Mouse (Mus musculus): Measurements from ENCODE around the gene Jun. TPM values are rescaled to one million over a fixed set of nuclear protein-coding genes. Genes with fewer than 3 reads are reported as not detected.

The Jun gene
- polyA plus RNA-seq (2015; fragmentation: Nextera tagmentation; extraction: Ambion mirVana): 5.9 and 7.6 TPM in 2 replicates

GRCm38 (mm10) chr4:95052025-95052899 is at the start of gene Jun:
Jun (minus strand) TSS chr4:95052222.
- peak; percentile 82 for ATAC-seq (ENCODE audit: insufficient read depth)
- H3K4me1 ChIP-seq (replicated peaks): peaks cover 24% of the 10 kb centered on the region
- H3K27ac ChIP-seq (replicated peaks): peak within 1 kb of the TSS; percentile 86
- WGBS (ENCODE audit: insufficient replicate concordance): under 1% methylated on average over 67 of the region's 68 CpGs
- H3K36me3 ChIP-seq (replicated peaks): no peaks in the 10 kb centered on the region
- peak within 1 kb of the TSS; percentile 66 for H3K9ac ChIP-seq
- H3K9me3 ChIP-seq (replicated peaks): no peaks in the 10 kb centered on the region
- peaks cover 76% of the 10 kb centered on the region for H3K27me3 ChIP-seq
- peak within 1 kb of the TSS; percentile 62 for H3K4me3 ChIP-seq (replicated peaks)
- H3K4me2 ChIP-seq: peak within 1 kb of the TSS; percentile 82

- WGBS (ENCODE audit: insufficient replicate concordance): 66% methylated on average over 7 of the region's 7 CpGs
- H3K9me3 ChIP-seq (replicated peaks): no peaks in the 10 kb centered on the region
- no peak for ATAC-seq (ENCODE audit: insufficient read depth)
- no peak overlapping the region for H3K4me3 ChIP-seq (replicated peaks)
- no peak overlapping the region for H3K4me2 ChIP-seq
- H3K4me1 ChIP-seq (replicated peaks): peaks cover 7% of the 10 kb centered on the region; the same call in 1 of the 2 replicates
- H3K27ac ChIP-seq (replicated peaks): no peak overlapping the region
- no peak overlapping the region for H3K9ac ChIP-seq
- peaks cover 13% of the 10 kb centered on the region for H3K27me3 ChIP-seq
- H3K36me3 ChIP-seq (replicated peaks): no peaks in the 10 kb centered on the region
Measured at GRCm38 (mm10) chr4:95101684-95102083, 49.7 kb upstream of the Jun start.

DNA sequence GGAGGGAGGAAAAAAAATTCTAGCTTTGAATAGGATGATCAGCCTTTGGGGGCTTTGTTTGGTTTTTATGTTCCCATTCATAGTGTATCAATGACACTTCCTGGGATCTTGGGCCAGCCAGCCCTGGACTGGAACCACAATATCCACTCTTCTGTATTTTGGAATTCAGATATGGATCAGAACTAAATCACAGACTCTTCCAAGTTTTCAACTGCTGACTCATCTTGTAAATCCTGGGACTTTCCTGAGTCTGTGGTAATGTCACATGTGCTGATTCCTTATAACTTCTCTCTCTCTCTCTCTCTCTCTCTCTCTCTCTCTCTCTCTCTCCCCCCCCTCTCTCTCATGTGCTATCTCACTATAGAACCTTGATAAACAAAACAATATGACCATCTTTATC is 48.7 kb upstream of the Jun start:
- H3K4me3 ChIP-seq (replicated peaks): no peak overlapping the region
- H3K4me2 ChIP-seq: no peak overlapping the region
- no peak for ATAC-seq (ENCODE audit: insufficient read depth)
- no peaks in the 10 kb centered on the region for H3K9me3 ChIP-seq (replicated peaks)
- no peak overlapping the region for H3K27ac ChIP-seq (replicated peaks)
- H3K36me3 ChIP-seq (replicated peaks): no peaks in the 10 kb centered on the region
- no peaks in the 10 kb centered on the region; the same call in 1 of the 2 replicates for H3K4me1 ChIP-seq (replicated peaks)
- H3K27me3 ChIP-seq: peaks cover 4% of the 10 kb centered on the region; the same call in 1 of the 2 replicates
- H3K9ac ChIP-seq: no peak overlapping the region

DNA sequence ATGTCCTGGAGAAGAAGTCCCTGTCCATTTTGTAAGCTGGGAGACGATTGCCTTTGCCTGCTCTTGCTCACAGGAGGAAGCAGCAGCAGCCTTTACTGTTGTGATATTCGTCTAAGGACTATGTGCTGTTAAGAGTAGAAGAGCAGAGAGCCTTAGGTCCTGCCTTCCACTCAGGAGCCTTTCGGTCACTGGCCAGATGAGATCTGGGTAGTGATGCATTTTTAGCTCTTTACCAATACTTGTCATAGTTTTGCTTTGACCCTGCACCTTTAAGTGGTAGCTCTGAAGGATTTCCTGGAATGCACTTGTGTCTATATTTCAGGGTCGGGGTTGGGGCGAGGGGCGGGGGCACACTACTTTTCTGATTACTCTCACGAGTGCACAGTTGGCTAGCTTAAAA is 47.4 kb upstream of the Jun start:
- no peak for ATAC-seq (ENCODE audit: insufficient read depth)
- no peak overlapping the region for H3K27ac ChIP-seq (replicated peaks)
- no peaks in the 10 kb centered on the region for H3K27me3 ChIP-seq
- H3K4me2 ChIP-seq: no peak overlapping the region
- no peak overlapping the region for H3K4me3 ChIP-seq (replicated peaks)
- 53% methylated on average over 7 of the region's 7 CpGs for WGBS (ENCODE audit: insufficient replicate concordance)
- H3K9me3 ChIP-seq (replicated peaks): no peaks in the 10 kb centered on the region
- H3K9ac ChIP-seq: no peak overlapping the region
- no peaks in the 10 kb centered on the region; the same call in 1 of the 2 replicates for H3K4me1 ChIP-seq (replicated peaks)
- H3K36me3 ChIP-seq (replicated peaks): no peaks in the 10 kb centered on the region

GRCm38 (mm10) chr4:95098722-95099097 is 46.7 kb upstream of the Jun start:
- no peak overlapping the region for H3K4me3 ChIP-seq (replicated peaks)
- no peaks in the 10 kb centered on the region for H3K27me3 ChIP-seq
- H3K27ac ChIP-seq (replicated peaks): no peak overlapping the region
- WGBS (ENCODE audit: insufficient replicate concordance): 64% methylated on average over 5 of the region's 5 CpGs
- no peak overlapping the region for H3K4me2 ChIP-seq
- H3K4me1 ChIP-seq (replicated peaks): no peaks in the 10 kb centered on the region; the same call in 1 of the 2 replicates
- H3K9me3 ChIP-seq (replicated peaks): no peaks in the 10 kb centered on the region
- no peak overlapping the region for H3K9ac ChIP-seq
- ATAC-seq (ENCODE audit: insufficient read depth): no peak
- H3K36me3 ChIP-seq (replicated peaks): no peaks in the 10 kb centered on the region

DNA sequence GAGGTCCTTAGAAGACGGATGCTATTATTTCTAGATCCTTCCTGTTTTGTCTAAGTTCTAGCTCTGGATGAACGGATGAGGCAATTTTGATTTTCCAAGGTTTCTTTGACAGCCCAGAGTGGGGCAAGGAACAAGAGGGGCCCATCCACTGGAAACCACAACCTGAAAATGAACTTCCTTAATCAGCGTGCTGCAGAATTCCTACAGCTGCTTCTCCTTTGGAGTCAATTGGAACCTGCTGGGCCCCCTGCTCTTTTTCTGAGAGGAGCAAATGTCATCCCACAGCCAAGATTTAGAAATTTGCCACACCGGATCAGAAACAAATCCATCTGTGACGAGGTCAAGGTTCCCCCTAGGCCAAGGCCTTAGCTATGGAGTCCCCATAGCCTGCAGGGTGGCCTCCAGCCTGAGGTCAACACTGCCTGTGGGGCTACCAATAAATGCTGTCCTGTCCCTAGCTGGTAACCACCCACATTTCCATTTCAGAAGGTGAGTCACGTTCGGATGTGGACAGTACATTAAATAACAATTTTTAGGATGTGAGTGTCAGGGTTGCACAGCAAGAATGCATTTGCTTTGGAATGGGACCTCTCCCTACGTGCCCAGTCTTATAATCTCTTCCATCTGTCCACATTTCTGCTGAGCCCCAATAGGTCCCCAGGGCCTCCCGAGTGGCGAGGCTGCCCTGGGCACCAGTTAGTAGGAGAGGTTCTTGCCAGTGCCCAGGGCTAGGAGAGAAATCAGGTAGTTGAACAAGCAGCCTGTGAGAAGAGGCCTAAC is 46.1 kb upstream of the Jun start:
- no peak for ATAC-seq (ENCODE audit: insufficient read depth)
- no peaks in the 10 kb centered on the region for H3K27me3 ChIP-seq
- H3K36me3 ChIP-seq (replicated peaks): no peaks in the 10 kb centered on the region
- H3K4me3 ChIP-seq (replicated peaks): no peak overlapping the region
- 49% methylated on average over 10 of the region's 10 CpGs for WGBS (ENCODE audit: insufficient replicate concordance)
- no peak overlapping the region for H3K9ac ChIP-seq
- H3K27ac ChIP-seq (replicated peaks): no peak overlapping the region
- no peaks in the 10 kb centered on the region for H3K9me3 ChIP-seq (replicated peaks)
- H3K4me2 ChIP-seq: no peak overlapping the region
- no peaks in the 10 kb centered on the region; the same call in 1 of the 2 replicates for H3K4me1 ChIP-seq (replicated peaks)

DNA sequence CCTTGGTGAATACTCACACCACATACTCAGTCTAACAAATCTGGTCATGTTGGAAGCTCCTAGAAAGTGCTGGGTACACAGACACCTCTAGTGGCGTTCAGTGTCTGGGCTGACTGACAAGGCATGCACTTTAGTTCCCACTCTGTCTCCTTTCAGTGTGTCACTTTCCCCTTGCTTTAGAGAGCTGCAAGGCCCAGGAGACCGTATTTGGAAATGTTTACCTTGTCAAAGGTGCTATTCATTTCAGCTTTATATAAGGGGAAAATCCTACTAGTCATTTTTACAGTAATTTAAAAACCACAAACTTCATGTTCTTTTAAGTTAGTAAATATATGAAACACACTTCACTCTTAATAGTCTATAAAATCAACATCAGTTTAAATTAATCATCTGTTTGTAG is 44.7 kb upstream of the Jun start:
- Histone ChIP-seq H3K9me3 (replicated peaks) (no peaks in the 10 kb centered on the region), H3K4me1 (replicated peaks) (no peaks in the 10 kb centered on the region; the same call in 1 of the 2 replicates), H3K27ac (replicated peaks) (no peak overlapping the region), H3K9ac (no peak overlapping the region), H3K27me3 (no peaks in the 10 kb centered on the region), H3K4me3 (replicated peaks) (no peak overlapping the region), H3K4me2 (no peak overlapping the region), H3K36me3 (replicated peaks) (no peaks in the 10 kb centered on the region)
- 40% methylated on average over 2 of the region's 2 CpGs for whole genome bisulfite sequencing (ENCODE audit: insufficient replicate concordance)
- no peak for ATAC-seq (ENCODE audit: insufficient read depth)

- Histone ChIP-seq H3K27ac (replicated peaks) (no peak overlapping the region), H3K27me3 (no peaks in the 10 kb centered on the region), H3K4me1 (replicated peaks) (no peaks in the 10 kb centered on the region; the same call in 1 of the 2 replicates), H3K9me3 (replicated peaks) (no peaks in the 10 kb centered on the region), H3K4me3 (replicated peaks) (no peak overlapping the region), H3K9ac (no peak overlapping the region), H3K36me3 (replicated peaks) (no peaks in the 10 kb centered on the region), H3K4me2 (no peak overlapping the region)
- no peak for ATAC-seq (ENCODE audit: insufficient read depth)
- 70% methylated on average over 6 of the region's 6 CpGs for WGBS (ENCODE audit: insufficient replicate concordance)
Measured at GRCm38 (mm10) chr4:95095911-95096310, 43.9 kb upstream of the Jun start.

DNA sequence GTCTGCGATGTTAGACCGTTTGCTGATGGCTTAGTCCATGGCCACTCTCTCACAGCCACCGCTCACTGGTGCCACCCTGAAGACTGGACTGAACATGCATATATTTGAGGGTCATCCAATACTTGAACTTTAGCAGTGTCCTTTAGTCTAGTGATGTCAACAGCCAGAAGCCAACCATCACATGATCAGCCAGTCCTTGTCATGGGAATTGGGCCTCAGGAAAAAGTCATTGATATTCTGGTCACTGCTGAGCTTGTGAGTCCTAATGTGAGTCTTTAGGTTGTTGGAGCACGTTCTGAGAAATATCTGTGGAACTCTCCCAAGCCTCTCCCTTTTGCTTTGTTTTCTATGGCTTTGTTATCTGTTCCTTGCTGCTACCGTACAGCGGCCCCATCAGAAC is 43.3 kb upstream of the Jun start:
- 74% methylated on average over 6 of the region's 6 CpGs for WGBS (ENCODE audit: insufficient replicate concordance)

GRCm38 (mm10) chr4:95094700-95095113 is 42.7 kb upstream of the Jun start:
- Histone ChIP-seq H3K27me3 (no peaks in the 10 kb centered on the region), H3K4me2 (no peak overlapping the region), H3K4me1 (replicated peaks) (no peaks in the 10 kb centered on the region; the same call in 1 of the 2 replicates), H3K27ac (replicated peaks) (no peak overlapping the region), H3K9me3 (replicated peaks) (no peaks in the 10 kb centered on the region), H3K4me3 (replicated peaks) (no peak overlapping the region), H3K36me3 (replicated peaks) (no peaks in the 10 kb centered on the region), H3K9ac (no peak overlapping the region)
- 25% methylated on average over 4 of the region's 4 CpGs for WGBS (ENCODE audit: insufficient replicate concordance)
- ATAC-seq (ENCODE audit: insufficient read depth): no peak

More for the DNA sequence above, 43.3 kb upstream of the Jun start:
- no peak overlapping the region for H3K4me2 ChIP-seq
- no peaks in the 10 kb centered on the region for H3K9me3 ChIP-seq (replicated peaks)
- no peak overlapping the region for H3K27ac ChIP-seq (replicated peaks)
- H3K4me3 ChIP-seq (replicated peaks): no peak overlapping the region
- H3K27me3 ChIP-seq: no peaks in the 10 kb centered on the region
- H3K9ac ChIP-seq: no peak overlapping the region
- no peak for ATAC-seq (ENCODE audit: insufficient read depth)
- no peaks in the 10 kb centered on the region; the same call in 1 of the 2 replicates for H3K4me1 ChIP-seq (replicated peaks)
- H3K36me3 ChIP-seq (replicated peaks): no peaks in the 10 kb centered on the region

- no peaks in the 10 kb centered on the region for H3K4me1 ChIP-seq (replicated peaks)
- H3K4me2 ChIP-seq: no peak overlapping the region
- ATAC-seq (ENCODE audit: insufficient read depth): no peak
- no peaks in the 10 kb centered on the region for H3K9me3 ChIP-seq (replicated peaks)
- H3K27ac ChIP-seq (replicated peaks): no peak overlapping the region
- no peaks in the 10 kb centered on the region for H3K27me3 ChIP-seq
- WGBS (ENCODE audit: insufficient replicate concordance): 74% methylated on average over 6 of the region's 6 CpGs
- no peaks in the 10 kb centered on the region for H3K36me3 ChIP-seq (replicated peaks)
- H3K9ac ChIP-seq: no peak overlapping the region
- H3K4me3 ChIP-seq (replicated peaks): no peak overlapping the region
Measured at GRCm38 (mm10) chr4:95093615-95094014, 41.6 kb upstream of the Jun start.
